10 mouse cellular contexts compared by ENCODE assay signal in the genomic region with DNA sequence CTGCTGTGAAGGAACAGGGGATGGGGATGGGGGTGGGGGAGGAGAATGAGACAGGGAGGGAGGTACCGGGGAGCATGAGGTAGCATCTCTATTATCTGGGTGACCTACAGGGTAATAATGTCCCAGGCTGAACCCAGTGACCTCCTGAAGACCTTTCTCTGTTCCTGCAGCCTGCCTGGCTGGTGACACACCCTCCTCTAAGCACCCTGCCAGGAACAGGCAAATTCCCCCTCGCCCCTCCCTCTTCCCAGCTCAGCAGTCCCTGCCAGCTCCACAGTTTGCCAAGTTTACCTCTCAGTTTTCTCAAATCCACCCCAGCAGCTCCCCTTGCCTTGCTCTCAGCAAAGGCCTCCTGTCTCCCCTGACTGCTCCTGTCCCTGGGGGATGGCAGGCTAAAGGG. TPM values are rescaled to one million over a fixed set of nuclear protein-coding genes. Genes with fewer than 3 reads are reported as not detected.
DNase-seq lines count a peak whose midpoint lies in the region; ATAC-seq and TF ChIP-seq lines count a peak whose summit lies in the region.
"Had no signal": no experiment of that assay in that cellular context is flagged by ENCODE, and none has a peak within 500 bp of the region (broad histone marks: within the 10 kb centered on the region; RNA-seq: fewer than 3 reads in every experiment).

No protein-coding gene starts in this region.

- ATAC-seq in heart, postnatal 0 days (ENCODE audit: insufficient read depth, low read depth), result peak; percentile 34; the same call in 1 of the 2 replicates

- TF ChIP-seq EP300 in heart, postnatal 0 days (IDR thresholded peaks at IDR 0.05; ENCODE audit: low read depth), result no peak

- 33% methylated on average over 2 of the region's 2 CpGs for WGBS in heart, postnatal 0 days
- WGBS in heart, embryonic 10.5 days, result 7% methylated on average over 2 of the region's 2 CpGs

- no peak overlapping the region for H3K9ac ChIP-seq in heart, postnatal 0 days (replicated peaks; ENCODE audit: low read depth, low read length)

- no peak for TF ChIP-seq CTCF in heart, postnatal 0 days (IDR thresholded peaks at IDR 0.05; ENCODE audit: low read depth)
- TF ChIP-seq CTCF in layer of hippocampus, adult 2 months (conservative IDR thresholded peaks at IDR 0.05), result no peak

- no peaks in the 10 kb centered on the region for H3K36me3 ChIP-seq in heart, postnatal 0 days (replicated peaks; ENCODE audit: control insufficient read depth, insufficient read depth, low read length)
- no peaks in the 10 kb centered on the region for H3K36me3 ChIP-seq in heart, embryonic 10.5 days

- peaks cover 19% of the 10 kb centered on the region for H3K27me3 ChIP-seq in heart, postnatal 0 days (ENCODE audit: control insufficient read depth, insufficient read depth, low read length)
- peaks cover 46% of the 10 kb centered on the region for H3K27me3 ChIP-seq in heart, embryonic 10.5 days (ENCODE audit: insufficient read depth, poor library complexity, severe bottlenecking)

- no peaks in the 10 kb centered on the region for H3K4me1 ChIP-seq in heart, postnatal 0 days (ENCODE audit: control insufficient read depth, insufficient read depth)
- H3K4me1 ChIP-seq in heart, embryonic 10.5 days, result peaks cover 24% of the 10 kb centered on the region

- no peaks in the 10 kb centered on the region for H3K9me3 ChIP-seq in heart, postnatal 0 days (replicated peaks; ENCODE audit: control insufficient read depth, low read length)
- H3K9me3 ChIP-seq in heart, embryonic 10.5 days, result no peaks in the 10 kb centered on the region

- no peak overlapping the region for H3K4me2 ChIP-seq in heart, postnatal 0 days (ENCODE audit: low read depth, low read length)
- H3K4me2 ChIP-seq: liver, embryonic 11.5 days had no signal

- H3K27ac ChIP-seq in heart, postnatal 0 days (ENCODE audit: low read depth), result no peak overlapping the region
- no peak overlapping the region for H3K27ac ChIP-seq in heart, embryonic 10.5 days
- H3K27ac ChIP-seq in layer of hippocampus, adult 2 months, result no peak overlapping the region

- DNase-seq in adrenal gland, postnatal 10 days, result peak; percentile 44
- no peak for DNase-seq in adrenal gland, adult 18-20 months (ENCODE audit: low spot score in 2 of 2)
- no peak for DNase-seq in heart, postnatal 0 days (ENCODE audit: low spot score)
- DNase-seq in heart, embryonic 10.5 days (ENCODE audit: low spot score), result no peak
- DNase-seq in 3T3-L1 (ENCODE audit: low read depth, low spot score), result peak; percentile 53
- peak; percentile 55 to 74 for DNase-seq in kidney, postnatal 25 days
- no peak for DNase-seq in layer of hippocampus, adult 2 months (ENCODE audit: low spot score in 2 of 2)
- no peak for DNase-seq in frontal cortex, postnatal 14 days (ENCODE audit: low spot score in 2 of 2)
- DNase-seq: thymus, postnatal 36 days had no signal

- no peak overlapping the region for H3K4me3 ChIP-seq in heart, postnatal 0 days (ENCODE audit: low read depth, low read length)
- no peak overlapping the region for H3K4me3 ChIP-seq in heart, embryonic 10.5 days
- H3K4me3 ChIP-seq in layer of hippocampus, adult 2 months, result no peak overlapping the region

RNA-seq across cellular contexts. Expression of gene Cdk18, which starts 19.3 kb away (rescaled TPM):
- 10 to 100 TPM; 14.6 TPM for total RNA-seq in adrenal gland, postnatal 10 days (2021)
- total RNA-seq in adrenal gland, adult 18-20 months (2021), result 10 to 100 TPM; 16.1 to 16.3 TPM
- 4.0 and 6.2 TPM in 2 replicates for total RNA-seq in heart, postnatal 0 days (2014; rRNA removed; ENCODE audit: low replicate concordance)
- 1.9 and 2.0 TPM in 2 replicates for polyA plus RNA-seq in heart, postnatal 0 days (2015; fragmentation: Nextera tagmentation; extraction: Ambion mirVana)
- 6.8 and 6.9 TPM in 2 replicates for polyA plus RNA-seq in heart, embryonic 10.5 days (2016; fragmentation: Nextera tagmentation; extraction: Ambion mirVana)
- 10 to 100 TPM; 21.7 to 23.7 TPM for total RNA-seq in layer of hippocampus, adult 2 months (2021)

RNA-seq across cellular contexts. Expression of gene Lemd1, which starts 32.5 kb away (rescaled TPM):
- under 1 TPM; 0.27 to 0.36 TPM for total RNA-seq in adrenal gland, postnatal 10 days (2021)
- under 1 TPM in 1 of 2 experiments, not detected in 1; 0.43 TPM for total RNA-seq in adrenal gland, adult 18-20 months (2021)
- total RNA-seq in heart, postnatal 0 days (2014; rRNA removed; ENCODE audit: low replicate concordance), result not detected in 2 replicates
- not detected in 2 replicates for polyA plus RNA-seq in heart, postnatal 0 days (2015; fragmentation: Nextera tagmentation; extraction: Ambion mirVana)
- 0.12 and 0.49 TPM in 2 replicates for polyA plus RNA-seq in heart, embryonic 10.5 days (2016; fragmentation: Nextera tagmentation; extraction: Ambion mirVana)
- under 1 TPM; 0.64 to 0.88 TPM for total RNA-seq in layer of hippocampus, adult 2 months (2021)

RNA-seq across cellular contexts. Expression of gene AC124108.1, which starts 32.5 kb away (rescaled TPM):
- under 1 TPM in 1 of 2 experiments, not detected in 1; 0.15 TPM for total RNA-seq in adrenal gland, postnatal 10 days (2021)
- total RNA-seq in adrenal gland, adult 18-20 months (2021), result not detected
- total RNA-seq in heart, postnatal 0 days (2014; rRNA removed; ENCODE audit: low replicate concordance), result 0.39 TPM in 1 of 2 replicates, not detected in the other
- polyA plus RNA-seq in heart, postnatal 0 days (2015; fragmentation: Nextera tagmentation; extraction: Ambion mirVana), result not detected in 2 replicates
- 0.05 TPM in 1 of 2 replicates, not detected in the other for polyA plus RNA-seq in heart, embryonic 10.5 days (2016; fragmentation: Nextera tagmentation; extraction: Ambion mirVana)
- under 1 TPM; 0.47 to 0.61 TPM for total RNA-seq in layer of hippocampus, adult 2 months (2021)

Comparison
In these comparisons a context has a peak if more than half of its experiments do, and no peak if none do; other contexts are left out.
1. DNase-seq: peak in adrenal gland, postnatal 10 days (single experiment), 3T3-L1 (single experiment) and kidney, postnatal 25 days (2 of 2); none in adrenal gland, adult 18-20 months (0 of 2), heart, postnatal 0 days (single experiment), heart, embryonic 10.5 days (single experiment), layer of hippocampus, adult 2 months (0 of 2) and frontal cortex, postnatal 14 days (0 of 2).